Mouse (Mus musculus): ENCODE measurements around the gene Snrnp35.
"Not testable (repeated sequence)": the region's sequence is repeated elsewhere in the genome, so short reads cannot be mapped to it uniquely, and the experiment has no call there.

The Snrnp35 gene

DNA sequence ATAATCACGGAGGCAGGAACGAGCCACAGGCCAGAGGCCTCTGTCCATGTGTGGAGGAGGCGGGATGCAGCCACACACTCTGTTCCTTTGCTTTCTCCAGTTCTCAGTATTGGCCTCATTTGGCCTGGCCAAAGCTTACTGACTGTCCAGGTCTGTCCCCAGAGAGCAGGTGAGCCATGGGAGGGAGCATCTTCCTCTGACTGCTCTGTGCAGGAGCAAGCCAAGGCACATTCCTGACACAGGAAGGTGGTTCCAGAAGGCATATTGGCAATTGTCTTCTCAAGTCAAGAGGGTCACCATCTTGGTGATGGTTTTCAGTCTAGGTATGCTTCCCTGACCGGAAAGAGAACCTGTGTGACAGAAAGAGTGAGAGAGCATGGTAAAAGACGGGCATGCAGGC lies 19.5 kb upstream of the Snrnp35 start:
- DNase-seq, result no peak

GRCm38 (mm10) chr5:124464905-124465304 lies 18.0 kb upstream of the Snrnp35 start:
- no peak for DNase-seq

DNA sequence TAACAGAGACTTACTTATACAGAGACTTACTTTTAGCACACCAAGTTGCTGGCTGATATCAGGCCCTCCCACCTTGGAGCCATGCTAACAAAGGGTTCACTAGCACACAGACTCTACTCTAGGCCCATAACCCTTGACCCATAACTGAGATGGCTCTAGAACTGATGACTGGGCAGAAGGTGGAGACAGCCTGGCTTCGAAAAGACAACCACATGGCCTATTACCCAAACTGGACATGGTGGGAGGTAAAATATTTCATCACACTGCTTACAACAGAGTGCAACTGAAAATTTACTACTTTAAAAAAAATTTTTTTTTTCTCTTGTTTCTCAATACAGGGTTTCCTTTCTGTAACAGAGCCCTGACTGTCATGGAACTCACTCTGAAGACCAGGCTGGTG lies 15.2 kb upstream of the Snrnp35 start:
- no peak for DNase-seq

DNA sequence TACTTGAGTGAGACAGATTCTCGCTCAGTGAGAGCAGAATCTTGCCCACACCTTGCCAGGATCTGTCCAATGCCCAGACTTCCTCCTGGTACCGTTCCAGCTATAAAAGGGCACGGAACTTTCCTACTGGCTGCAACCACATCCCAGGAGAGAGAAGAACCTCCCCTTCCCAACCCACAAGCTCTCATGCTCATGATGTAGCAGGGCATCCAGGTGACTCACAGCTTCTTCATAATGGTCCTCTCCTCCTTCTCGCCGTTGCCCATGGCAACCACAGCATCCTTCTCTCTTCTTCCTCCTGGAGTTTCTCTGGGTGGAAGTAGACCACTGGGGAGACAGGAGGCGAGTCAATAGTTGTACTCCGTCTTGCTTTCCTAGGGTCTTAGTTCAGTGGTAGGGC lies 14.6 kb upstream of the Snrnp35 start:
- DNase-seq, result no peak

GRCm38 (mm10) chr5:124469486-124469885 lies 13.4 kb upstream of the Snrnp35 start:
- DNase-seq, result no peak

GRCm38 (mm10) chr5:124470591-124471171 lies 12.3 kb upstream of the Snrnp35 start:
- DNase-seq, result no peak

- no peak for DNase-seq
Observed at GRCm38 (mm10) chr5:124478873-124479204, 4.1 kb upstream of the Snrnp35 start.

GRCm38 (mm10) chr5:124480119-124480518 lies 2.8 kb upstream of the Snrnp35 start:
- DNase-seq, result no peak

DNA sequence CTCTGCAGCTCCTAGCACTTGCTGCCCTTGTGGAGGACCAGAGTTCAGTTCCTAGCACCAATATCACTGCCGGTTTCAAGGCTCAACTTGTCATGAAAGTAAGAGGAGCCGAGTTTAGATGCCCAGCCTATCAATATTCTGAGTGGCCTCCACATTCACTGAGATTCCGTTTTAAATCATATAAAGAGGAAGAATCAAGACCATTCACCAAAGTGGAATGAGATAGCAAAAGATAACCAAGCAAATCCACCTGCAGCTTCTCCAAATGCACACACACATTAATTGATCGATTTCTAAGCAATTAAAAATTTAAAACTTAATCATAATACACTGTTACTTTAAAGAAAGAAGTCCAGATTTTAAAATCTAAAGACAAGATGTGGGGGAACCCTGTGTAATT lies 1.2 kb upstream of the Snrnp35 start:
- DNase-seq, result no peak

- no peak for DNase-seq
Observed at GRCm38 (mm10) chr5:124482436-124482965, 433 bp upstream of the Snrnp35 start.

DNA sequence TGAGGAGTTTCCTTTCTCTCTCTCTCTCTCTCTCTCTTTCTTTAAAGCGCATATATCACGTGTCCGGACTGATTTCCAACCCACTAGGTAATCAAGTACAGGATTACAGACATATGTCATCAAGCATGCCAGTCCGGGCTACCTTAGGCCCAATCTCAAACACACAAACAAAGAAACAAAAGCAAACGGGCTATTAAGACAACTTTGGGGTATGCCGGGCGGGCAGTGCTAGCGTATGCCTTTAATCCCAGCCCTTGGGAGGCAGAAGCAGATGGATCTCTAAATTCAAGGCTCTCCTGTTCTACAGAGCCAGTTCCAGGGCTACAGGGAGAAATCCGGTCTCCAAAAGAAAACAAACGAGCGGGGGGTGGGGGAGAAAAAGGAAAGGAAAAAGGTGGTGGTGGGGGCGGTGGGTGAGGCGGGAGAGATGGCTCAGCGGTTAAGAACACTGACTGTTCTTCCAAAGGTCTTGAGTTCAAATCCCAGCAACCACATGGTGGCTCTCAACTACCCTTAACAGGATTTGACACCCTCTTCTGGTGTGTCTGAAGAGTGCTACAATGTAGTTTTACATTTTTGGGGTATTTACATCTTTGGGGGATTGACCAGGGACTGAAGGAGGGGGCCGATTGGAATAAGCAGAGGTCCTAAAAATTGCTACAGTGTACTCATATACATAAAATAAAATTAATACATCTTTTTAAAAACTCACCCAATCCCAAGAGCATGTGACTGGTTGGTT lies 892 bp downstream of the Snrnp35 start:
- no peak for DNase-seq

DNA sequence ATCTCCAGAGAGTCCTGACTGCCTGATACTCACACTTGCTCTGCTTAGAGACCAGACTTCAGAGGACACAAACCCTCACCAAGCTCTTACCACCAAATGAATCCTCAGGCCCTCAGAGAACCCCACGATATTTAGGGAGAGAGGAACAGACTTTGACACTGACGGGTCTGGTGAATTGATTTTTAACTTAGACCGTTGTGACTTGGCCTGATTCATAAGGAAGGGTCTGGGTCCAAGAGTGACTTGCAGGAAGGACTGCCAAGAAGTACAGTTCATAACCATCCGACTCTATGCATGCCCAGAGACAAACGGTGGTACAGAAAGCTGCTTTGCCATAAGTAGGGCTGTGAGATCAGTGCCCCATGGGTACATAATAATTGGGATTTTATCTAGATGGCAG lies 2.7 kb downstream of the Snrnp35 start:
- no peak for DNase-seq

- DNase-seq, result no peak
Observed at GRCm38 (mm10) chr5:124488885-124489284, 6.0 kb downstream of the Snrnp35 start.

- no peak for DNase-seq
Observed at GRCm38 (mm10) chr5:124491732-124492131, 8.8 kb downstream of the Snrnp35 start.

- no peak for DNase-seq
Observed at GRCm38 (mm10) chr5:124492618-124493017, 9.7 kb downstream of the Snrnp35 start.

- DNase-seq, result no peak
Observed at GRCm38 (mm10) chr5:124493455-124493854, 10.5 kb downstream of the Snrnp35 start.

DNA sequence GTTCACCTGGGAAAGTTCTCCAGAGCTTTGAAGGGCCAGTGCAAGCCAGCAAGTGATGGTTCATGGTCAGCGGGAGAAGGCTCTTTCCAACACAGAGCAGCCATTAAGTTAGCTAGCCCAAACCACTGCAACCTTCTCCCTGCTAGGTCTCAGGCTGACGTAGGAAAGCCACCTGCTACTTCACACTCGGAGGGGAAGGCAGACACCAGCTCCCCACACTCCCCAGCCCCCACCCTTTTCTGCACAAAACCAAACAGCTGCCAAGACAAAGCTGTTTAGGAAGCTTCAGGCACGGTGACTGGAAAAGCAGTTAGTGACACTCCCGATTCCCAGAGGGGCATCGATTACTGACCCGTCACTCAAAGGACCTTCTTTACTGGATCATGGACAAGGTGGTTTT lies 12.6 kb downstream of the Snrnp35 start:
- DNase-seq, result no peak

DNA sequence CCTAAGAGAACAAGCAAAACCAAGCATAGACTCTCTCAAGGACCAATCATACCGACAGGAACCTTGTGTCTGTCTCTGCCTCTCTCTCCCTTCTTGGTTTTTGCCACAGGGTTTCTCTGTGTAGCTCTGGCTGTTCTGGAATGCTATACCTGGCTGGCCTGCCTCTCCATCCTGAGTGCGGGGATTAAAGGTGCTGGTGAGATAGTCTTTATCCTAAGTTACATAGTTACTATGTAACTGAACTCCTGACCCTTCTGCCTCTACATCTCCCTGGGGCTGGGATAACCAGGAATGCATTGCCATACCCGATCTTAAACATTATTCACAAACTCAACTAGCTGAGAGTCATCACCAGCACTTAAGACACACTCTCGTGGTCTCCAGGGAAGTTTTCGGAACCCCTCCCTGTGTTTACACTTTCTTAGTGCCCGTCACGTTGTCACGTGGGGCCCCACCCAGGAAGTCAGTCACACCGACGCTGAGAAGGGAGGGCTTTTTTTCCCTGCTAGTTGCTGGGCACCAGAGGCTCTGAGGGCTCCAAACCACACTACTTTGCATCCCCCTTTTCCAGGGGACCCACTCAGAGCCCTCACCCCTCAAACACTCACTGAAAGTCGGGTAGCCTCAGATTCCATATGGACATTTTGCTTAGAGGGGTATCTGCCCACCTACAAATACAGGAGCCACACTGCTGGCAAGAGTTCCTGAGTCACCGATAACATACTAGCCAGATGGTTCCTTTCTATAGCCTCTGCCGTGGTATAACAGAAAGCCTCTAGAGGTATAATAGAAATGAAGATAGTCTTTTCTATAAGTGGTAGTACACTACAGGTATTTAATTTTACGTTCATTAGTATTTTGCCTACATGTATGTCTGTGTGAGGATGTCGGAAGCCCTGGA lies 13.9 kb downstream of the Snrnp35 start:
- DNase-seq, result no peak

DNA sequence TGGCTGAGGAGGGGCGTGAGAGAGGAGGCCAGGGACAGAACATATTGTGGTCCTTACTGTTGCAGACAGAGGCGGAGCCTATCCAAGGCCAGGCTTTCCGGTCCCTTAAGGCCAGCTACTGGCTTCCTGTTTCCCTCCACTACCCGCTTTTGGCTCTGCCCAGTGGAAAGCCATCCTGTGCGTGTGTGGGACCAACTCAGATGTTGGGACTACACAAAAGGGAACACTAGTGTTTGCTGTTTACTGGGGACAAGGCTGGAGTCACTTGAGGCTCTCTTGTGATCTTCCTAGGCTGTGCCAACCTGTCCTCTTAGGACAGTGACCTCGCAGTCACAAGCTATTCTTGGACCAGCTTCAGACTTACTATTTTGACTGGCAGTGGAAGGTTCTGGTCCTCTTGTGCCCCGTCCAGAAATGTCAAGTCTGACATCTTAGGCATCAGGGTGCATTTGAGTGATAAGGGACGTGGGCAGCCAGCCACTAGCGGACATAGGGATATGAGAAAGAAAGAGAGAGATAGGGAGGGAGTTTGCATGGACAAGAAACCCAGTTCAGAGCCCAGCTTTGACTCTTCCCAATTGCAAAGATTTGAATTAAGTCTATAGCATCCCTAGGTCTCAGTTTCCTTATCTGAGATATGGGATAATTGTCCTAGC lies 15.4 kb downstream of the Snrnp35 start:
- no peak for DNase-seq

DNA sequence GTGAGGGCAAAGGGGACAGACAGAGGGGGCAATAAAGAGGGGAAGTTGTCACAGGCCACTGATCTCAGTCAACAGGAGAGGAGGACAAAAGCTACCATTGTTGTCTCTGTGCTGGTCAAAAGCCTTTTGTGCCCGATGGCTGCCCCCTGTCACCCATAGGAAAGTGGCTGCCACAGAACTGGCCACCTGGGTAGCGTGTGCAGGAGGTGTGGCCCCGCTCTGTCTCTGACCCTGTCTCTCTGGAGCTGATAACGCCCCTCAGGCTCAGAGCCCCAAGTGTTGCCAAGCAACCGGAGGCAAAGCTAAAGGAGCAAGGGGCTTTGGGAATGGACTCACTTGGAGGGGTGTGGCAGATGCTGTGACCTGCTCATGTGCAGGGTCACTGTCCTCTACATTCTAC lies 16.1 kb downstream of the Snrnp35 start:
- no peak for DNase-seq

- DNase-seq, result not testable (repeated sequence)
Observed at GRCm38 (mm10) chr5:124500037-124500436, 17.1 kb downstream of the Snrnp35 start.

GRCm38 (mm10) chr5:124500573-124500972 lies 17.6 kb downstream of the Snrnp35 start:
- DNase-seq, result no peak

GRCm38 (mm10) chr5:124501541-124501940 lies 18.6 kb downstream of the Snrnp35 start:
- DNase-seq, result no peak
